Mouse (Mus musculus): Measurements from ENCODE around the gene Insm2. TPM values are rescaled to one million over a fixed set of nuclear protein-coding genes. Genes with fewer than 3 reads are reported as not detected.
"Not testable (repeated sequence)": the region's sequence is repeated elsewhere in the genome, so short reads cannot be mapped to it uniquely, and the experiment has no call there.

The Insm2 gene
- polyA plus RNA-seq, 1 experiment from 2014 or later = 0.08 TPM

DNA sequence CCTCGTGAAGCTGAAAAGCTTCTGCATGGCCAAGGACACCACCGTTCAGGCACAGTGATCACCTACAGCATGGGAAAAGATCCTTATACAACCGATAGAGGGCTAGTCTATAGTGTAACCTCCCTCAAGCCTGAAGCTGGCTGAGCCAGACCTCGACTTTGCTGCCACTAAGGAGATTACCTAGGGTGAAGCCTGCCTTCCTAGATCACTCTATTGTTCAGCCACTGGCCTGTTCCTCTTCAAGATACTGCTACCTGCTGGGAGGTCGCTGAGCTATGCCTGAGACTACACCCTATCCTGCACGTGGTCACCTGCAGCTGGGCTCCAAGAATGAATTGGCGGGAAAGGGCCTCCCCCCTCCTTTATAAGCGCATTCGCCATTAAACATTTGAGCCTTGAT lies 12.3 kb upstream of the Insm2 start:
- H3K4me2 ChIP-seq (replicated peaks; ENCODE audit: low read depth, low read length); H3K9ac ChIP-seq (ENCODE audit: low read depth, low read length); H3K36me3 ChIP-seq (ENCODE audit: control insufficient read depth, insufficient read depth, low read length); H3K4me3 ChIP-seq (ENCODE audit: low read length); H3K9me3 ChIP-seq (ENCODE audit: control insufficient read depth, low read length); H3K4me1 ChIP-seq (ENCODE audit: control insufficient read depth, insufficient read depth, low read length); H3K27me3 ChIP-seq (ENCODE audit: control insufficient read depth, insufficient read depth, low read length); H3K27ac ChIP-seq (ENCODE audit: low read depth, low read length); ATAC-seq (ENCODE audit: low FRiP score, low TSS enrichment): not testable (repeated sequence)
- 54% methylated on average over 9 of the region's 9 CpGs for WGBS

DNA sequence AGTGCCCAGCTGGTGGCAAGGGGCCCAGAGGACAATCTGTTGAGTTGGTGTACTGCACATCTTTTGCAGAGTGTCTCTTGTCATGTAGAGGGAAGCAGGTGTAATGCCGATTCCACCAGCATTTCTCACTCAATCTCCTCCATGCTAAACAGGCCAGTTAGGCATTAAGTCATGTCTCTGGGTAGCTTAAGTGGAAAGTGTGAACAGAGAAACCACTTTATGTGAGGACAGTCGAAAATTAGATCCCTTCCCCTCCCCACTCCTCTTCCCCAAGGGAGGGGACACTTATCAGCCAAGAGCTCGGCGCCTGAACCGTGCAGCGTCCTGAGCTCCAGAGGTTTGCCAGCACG lies 715 bp upstream of the Insm2 start:
- no peaks in the 10 kb centered on the region for H3K36me3 ChIP-seq (ENCODE audit: control insufficient read depth, insufficient read depth, low read length)
- no peak for ATAC-seq (ENCODE audit: low FRiP score, low TSS enrichment)
- peaks cover 40% of the 10 kb centered on the region for H3K27me3 ChIP-seq (ENCODE audit: control insufficient read depth, insufficient read depth, low read length)
- H3K9me3 ChIP-seq (ENCODE audit: control insufficient read depth, low read length) = no peaks in the 10 kb centered on the region
- H3K4me3 ChIP-seq (ENCODE audit: low read length) = peak overlapping the region; percentile 41
- peak overlapping the region; percentile 89 for H3K4me2 ChIP-seq (replicated peaks; ENCODE audit: low read depth, low read length)
- H3K27ac ChIP-seq (ENCODE audit: low read depth, low read length) = no peak overlapping the region
- WGBS = 11% methylated on average over 7 of the region's 7 CpGs
- peaks cover 16% of the 10 kb centered on the region; the same call in 1 of the 2 replicates for H3K4me1 ChIP-seq (ENCODE audit: control insufficient read depth, insufficient read depth, low read length)
- H3K9ac ChIP-seq (ENCODE audit: low read depth, low read length) = no peak overlapping the region

DNA sequence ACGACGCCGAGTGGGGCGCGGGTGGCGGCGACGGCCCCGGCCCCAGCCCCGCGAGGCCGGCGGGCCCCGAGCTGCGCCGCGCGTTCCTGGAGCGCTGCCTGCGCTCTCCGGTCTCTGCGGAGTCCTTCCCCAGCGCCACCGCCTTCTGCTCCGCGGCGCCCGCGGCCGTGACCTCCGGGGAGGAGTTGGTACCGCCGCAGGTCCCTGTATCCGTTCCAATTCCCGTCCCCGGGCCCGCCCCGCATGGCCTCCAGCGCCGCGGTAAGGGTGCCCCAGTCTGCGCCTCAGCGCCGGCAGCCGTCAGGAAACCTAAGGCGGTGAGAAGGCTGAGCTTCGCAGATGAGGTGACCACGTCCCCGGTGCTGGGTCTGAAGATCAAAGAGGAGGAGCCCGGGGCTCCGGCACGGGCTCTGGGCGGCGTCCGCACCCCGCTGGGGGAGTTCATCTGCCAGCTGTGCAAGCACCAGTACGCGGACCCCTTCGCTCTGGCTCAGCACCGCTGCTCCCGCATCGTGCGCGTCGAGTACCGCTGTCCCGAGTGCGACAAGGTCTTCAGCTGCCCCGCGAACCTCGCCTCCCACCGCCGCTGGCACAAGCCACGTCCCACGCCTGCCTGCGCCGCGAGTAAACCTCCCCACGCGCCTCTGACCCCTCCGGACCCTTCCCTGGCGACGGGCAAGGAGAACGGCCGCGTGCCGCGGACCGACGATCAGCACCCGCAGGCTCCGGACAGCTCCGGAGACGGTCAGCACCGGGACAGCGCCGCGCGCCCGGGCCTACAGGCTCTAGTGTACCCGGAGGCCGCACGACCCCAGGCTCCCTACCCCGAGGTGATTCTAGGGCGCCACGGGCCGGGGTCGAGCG lies 644 bp downstream of the Insm2 start:
- peak; percentile 95 for ATAC-seq (ENCODE audit: low FRiP score, low TSS enrichment)
- WGBS = under 1% methylated on average over 88 of the region's 109 CpGs
- H3K4me3 ChIP-seq (ENCODE audit: low read length) = peak overlapping the region; percentile 41
- no peaks in the 10 kb centered on the region for H3K9me3 ChIP-seq (ENCODE audit: control insufficient read depth, low read length)
- H3K27ac ChIP-seq (ENCODE audit: low read depth, low read length) = no peak overlapping the region
- peak overlapping the region; percentile 89 for H3K4me2 ChIP-seq (replicated peaks; ENCODE audit: low read depth, low read length)
- no peaks in the 10 kb centered on the region for H3K36me3 ChIP-seq (ENCODE audit: control insufficient read depth, insufficient read depth, low read length)
- H3K4me1 ChIP-seq (ENCODE audit: control insufficient read depth, insufficient read depth, low read length) = peaks cover 16% of the 10 kb centered on the region; the same call in 1 of the 2 replicates
- H3K27me3 ChIP-seq (ENCODE audit: control insufficient read depth, insufficient read depth, low read length) = peaks cover 40% of the 10 kb centered on the region
- H3K9ac ChIP-seq (ENCODE audit: low read depth, low read length) = no peak overlapping the region

DNA sequence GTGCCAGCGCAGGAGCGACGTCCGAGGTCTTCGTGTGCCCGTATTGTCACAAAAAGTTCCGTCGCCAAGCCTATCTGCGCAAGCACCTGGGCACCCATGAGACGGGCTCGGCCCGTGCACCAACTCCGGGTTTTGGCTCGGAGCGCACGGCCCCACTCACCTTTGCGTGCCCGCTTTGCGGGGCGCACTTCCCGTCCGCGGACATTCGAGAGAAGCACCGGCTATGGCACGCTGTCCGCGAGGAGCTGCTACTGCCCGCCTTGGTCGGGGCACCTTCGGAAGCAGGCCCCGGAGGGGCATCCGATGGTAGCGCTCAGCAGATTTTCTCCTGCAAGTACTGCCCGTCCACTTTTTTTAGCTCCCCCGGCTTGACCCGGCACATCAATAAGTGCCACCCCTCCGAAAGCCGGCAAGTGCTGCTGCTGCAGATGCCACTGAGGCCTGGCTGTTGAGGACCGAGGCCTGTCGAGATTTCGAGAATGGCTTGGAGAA lies 1.3 kb downstream of the Insm2 start:
- ATAC-seq (ENCODE audit: low FRiP score, low TSS enrichment) = no peak
- H3K4me3 ChIP-seq (ENCODE audit: low read length) = peak overlapping the region; percentile 41
- no peak overlapping the region for H3K27ac ChIP-seq (ENCODE audit: low read depth, low read length)
- H3K27me3 ChIP-seq (ENCODE audit: control insufficient read depth, insufficient read depth, low read length) = peaks cover 40% of the 10 kb centered on the region
- H3K9ac ChIP-seq (ENCODE audit: low read depth, low read length) = no peak overlapping the region
- H3K36me3 ChIP-seq (ENCODE audit: control insufficient read depth, insufficient read depth, low read length) = no peaks in the 10 kb centered on the region
- no peaks in the 10 kb centered on the region for H3K9me3 ChIP-seq (ENCODE audit: control insufficient read depth, low read length)
- peaks cover 16% of the 10 kb centered on the region; the same call in 1 of the 2 replicates for H3K4me1 ChIP-seq (ENCODE audit: control insufficient read depth, insufficient read depth, low read length)
- peak overlapping the region; percentile 89 for H3K4me2 ChIP-seq (replicated peaks; ENCODE audit: low read depth, low read length)
- WGBS = 2% methylated on average over 42 of the region's 42 CpGs

DNA sequence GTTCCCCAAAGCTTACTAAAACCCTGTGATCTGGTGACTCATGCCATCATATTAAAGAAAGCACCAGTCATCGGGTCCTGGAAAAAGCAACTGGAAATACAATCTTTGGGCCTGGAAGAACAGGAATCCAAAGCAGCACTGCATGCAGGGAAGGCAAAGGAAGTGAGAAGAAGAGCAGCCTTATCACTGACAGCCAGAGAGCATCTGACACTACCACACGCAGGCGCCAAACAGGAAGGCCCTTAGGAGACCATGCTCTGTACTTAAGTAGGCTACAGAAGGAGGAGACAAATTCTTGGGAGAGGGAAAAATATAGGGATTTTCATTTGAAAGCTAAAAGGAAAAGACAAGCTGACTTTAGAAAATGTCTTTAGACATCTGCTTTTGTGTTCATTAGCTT lies 5.2 kb downstream of the Insm2 start:
- Histone ChIP-seq H3K9ac (ENCODE audit: low read depth, low read length) (no peak overlapping the region), H3K4me3 (ENCODE audit: low read length) (no peak overlapping the region), H3K9me3 (ENCODE audit: control insufficient read depth, low read length) (no peaks in the 10 kb centered on the region), H3K27ac (ENCODE audit: low read depth, low read length) (no peak overlapping the region), H3K4me2 (replicated peaks; ENCODE audit: low read depth, low read length) (no peak overlapping the region), H3K36me3 (ENCODE audit: control insufficient read depth, insufficient read depth, low read length) (no peaks in the 10 kb centered on the region), H3K4me1 (ENCODE audit: control insufficient read depth, insufficient read depth, low read length) (peaks cover 8% of the 10 kb centered on the region; the same call in 1 of the 2 replicates), H3K27me3 (ENCODE audit: control insufficient read depth, insufficient read depth, low read length) (peaks cover 21% of the 10 kb centered on the region)
- ATAC-seq (ENCODE audit: low FRiP score, low TSS enrichment) = no peak
- 74% methylated on average over 3 of the region's 3 CpGs for WGBS

DNA sequence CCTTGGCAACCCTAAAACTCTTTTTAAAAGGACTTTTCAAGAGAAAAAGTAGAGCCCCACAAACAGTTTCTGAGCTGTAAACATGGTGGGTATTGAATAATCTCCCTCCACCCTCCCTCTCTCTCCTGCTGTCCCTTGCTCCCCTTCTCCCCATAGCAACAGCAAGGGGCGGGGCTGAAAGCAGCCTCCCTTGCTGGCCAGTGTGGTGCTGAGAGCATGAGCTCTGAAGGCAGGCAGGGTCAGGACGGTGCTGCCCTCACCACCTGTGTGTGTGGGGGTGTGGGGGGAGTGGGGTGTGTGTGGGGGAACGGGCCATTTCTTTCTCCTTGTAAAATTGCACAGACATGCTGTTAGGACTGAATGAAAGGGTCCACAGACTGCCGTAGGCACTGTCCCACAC lies 8.7 kb downstream of the Insm2 start:
- Histone ChIP-seq H3K36me3 (ENCODE audit: control insufficient read depth, insufficient read depth, low read length) (no peaks in the 10 kb centered on the region), H3K9ac (ENCODE audit: low read depth, low read length) (no peak overlapping the region), H3K9me3 (ENCODE audit: control insufficient read depth, low read length) (no peaks in the 10 kb centered on the region), H3K27me3 (ENCODE audit: control insufficient read depth, insufficient read depth, low read length) (no peaks in the 10 kb centered on the region), H3K4me3 (ENCODE audit: low read length) (no peak overlapping the region), H3K27ac (ENCODE audit: low read depth, low read length) (no peak overlapping the region), H3K4me2 (replicated peaks; ENCODE audit: low read depth, low read length) (no peak overlapping the region), H3K4me1 (ENCODE audit: control insufficient read depth, insufficient read depth, low read length) (no peaks in the 10 kb centered on the region)
- WGBS = 24% methylated on average over 4 of the region's 4 CpGs
- ATAC-seq (ENCODE audit: low FRiP score, low TSS enrichment) = peak; percentile 75; the same call in 1 of the 2 replicates

DNA sequence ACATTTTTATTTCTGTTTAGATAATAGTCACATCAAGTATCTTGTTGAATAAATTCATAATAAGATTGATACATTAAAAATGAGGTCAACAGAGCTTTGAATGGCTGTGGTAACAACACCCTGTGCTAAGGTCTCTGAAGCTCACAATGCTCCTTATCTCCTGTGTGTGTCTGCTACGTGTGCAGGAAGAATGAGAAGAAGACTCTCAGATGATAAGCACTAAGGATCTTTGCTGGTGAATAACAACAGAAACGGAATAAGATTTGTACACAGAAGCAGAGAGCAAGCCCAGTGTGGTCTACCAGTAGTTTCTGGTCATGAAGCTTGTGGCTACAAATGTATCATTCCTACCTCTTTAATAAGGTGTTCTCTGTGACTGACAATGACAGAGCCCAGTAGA lies 11.6 kb downstream of the Insm2 start:
- 81% methylated on average over 2 of the region's 2 CpGs for WGBS

DNA sequence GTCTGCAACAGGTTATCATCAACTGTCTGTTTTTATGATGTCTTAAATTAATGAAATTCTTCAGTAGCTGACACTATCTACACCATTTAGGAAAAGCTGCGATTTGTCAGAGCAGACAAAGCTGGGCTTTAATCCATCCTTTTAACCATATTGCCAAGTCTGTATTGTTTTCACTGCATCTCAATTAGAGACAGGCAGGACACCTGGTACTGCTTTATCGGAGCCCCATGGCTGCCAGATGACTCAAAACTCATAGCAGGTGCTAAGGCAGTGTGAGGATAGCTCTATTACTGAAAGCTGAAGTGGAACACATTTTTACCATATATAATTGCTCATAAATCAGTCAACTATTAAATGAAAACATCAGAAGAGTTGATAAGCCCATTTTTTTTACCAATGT lies 21.1 kb downstream of the Insm2 start:
- ATAC-seq (ENCODE audit: low FRiP score, low TSS enrichment) = no peak

More for the DNA sequence above, 11.6 kb downstream of the Insm2 start:
- H3K36me3 ChIP-seq (ENCODE audit: control insufficient read depth, insufficient read depth, low read length) = no peaks in the 10 kb centered on the region
- H3K9ac ChIP-seq (ENCODE audit: low read depth, low read length) = no peak overlapping the region
- no peaks in the 10 kb centered on the region for H3K9me3 ChIP-seq (ENCODE audit: control insufficient read depth, low read length)
- no peak overlapping the region for H3K27ac ChIP-seq (ENCODE audit: low read depth, low read length)
- H3K4me3 ChIP-seq (ENCODE audit: low read length) = no peak overlapping the region
- H3K27me3 ChIP-seq (ENCODE audit: control insufficient read depth, insufficient read depth, low read length) = no peaks in the 10 kb centered on the region
- H3K4me2 ChIP-seq (replicated peaks; ENCODE audit: low read depth, low read length) = no peak overlapping the region
- H3K4me1 ChIP-seq (ENCODE audit: control insufficient read depth, insufficient read depth, low read length) = no peaks in the 10 kb centered on the region
- no peak for ATAC-seq (ENCODE audit: low FRiP score, low TSS enrichment)

DNA sequence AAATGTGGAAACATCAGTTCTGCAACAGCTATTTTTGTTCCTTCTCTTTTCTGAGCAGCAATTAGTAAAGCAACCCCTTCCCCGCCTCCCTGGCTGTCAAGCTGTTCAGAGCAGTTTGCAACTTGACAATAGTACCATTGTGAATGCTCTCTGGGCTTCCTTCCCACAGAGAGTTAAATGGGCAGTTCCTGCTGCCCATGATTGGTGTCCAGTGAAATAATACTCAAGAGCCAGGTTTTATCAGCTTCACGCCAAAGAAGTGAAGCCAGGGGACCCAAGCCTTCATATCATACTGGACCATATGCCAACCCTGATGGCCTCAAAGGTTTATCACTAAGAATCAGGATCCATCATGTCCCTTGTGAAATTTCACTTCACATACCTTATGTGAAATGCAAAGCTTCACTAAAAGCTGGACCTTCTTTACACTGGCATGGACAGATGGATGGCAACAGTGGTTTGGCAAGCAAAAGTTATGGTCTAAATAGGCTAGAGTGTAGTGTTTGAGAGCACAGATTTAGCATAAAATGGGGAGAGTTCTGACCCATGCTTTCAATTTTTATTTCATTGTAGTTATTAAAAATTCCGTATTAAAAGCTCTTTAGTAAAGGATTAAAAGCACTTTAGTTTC lies 23.5 kb downstream of the Insm2 start:
- Histone ChIP-seq H3K4me1 (ENCODE audit: control insufficient read depth, insufficient read depth, low read length) (no peaks in the 10 kb centered on the region), H3K27ac (ENCODE audit: low read depth, low read length) (no peak overlapping the region), H3K9me3 (ENCODE audit: control insufficient read depth, low read length) (no peaks in the 10 kb centered on the region), H3K4me3 (ENCODE audit: low read length) (no peak overlapping the region), H3K36me3 (ENCODE audit: control insufficient read depth, insufficient read depth, low read length) (no peaks in the 10 kb centered on the region), H3K27me3 (ENCODE audit: control insufficient read depth, insufficient read depth, low read length) (no peaks in the 10 kb centered on the region), H3K4me2 (replicated peaks; ENCODE audit: low read depth, low read length) (no peak overlapping the region), H3K9ac (ENCODE audit: low read depth, low read length) (no peak overlapping the region)
- no peak for ATAC-seq (ENCODE audit: low FRiP score, low TSS enrichment)
- 64% methylated on average over 3 of the region's 3 CpGs for WGBS

More for the DNA sequence above, 21.1 kb downstream of the Insm2 start:
- WGBS = 81% methylated on average over 2 of the region's 2 CpGs
- Histone ChIP-seq H3K27ac (ENCODE audit: low read depth, low read length) (no peak overlapping the region), H3K4me1 (ENCODE audit: control insufficient read depth, insufficient read depth, low read length) (no peaks in the 10 kb centered on the region), H3K27me3 (ENCODE audit: control insufficient read depth, insufficient read depth, low read length) (no peaks in the 10 kb centered on the region), H3K9me3 (ENCODE audit: control insufficient read depth, low read length) (no peaks in the 10 kb centered on the region), H3K4me2 (replicated peaks; ENCODE audit: low read depth, low read length) (no peak overlapping the region), H3K4me3 (ENCODE audit: low read length) (no peak overlapping the region), H3K9ac (ENCODE audit: low read depth, low read length) (no peak overlapping the region), H3K36me3 (ENCODE audit: control insufficient read depth, insufficient read depth, low read length) (no peaks in the 10 kb centered on the region)
